In genomic region chr10:39023618-39024256, GRCm38 (mm10) we compare ENCODE assay signal across 23 mouse cellular contexts. TPM values are rescaled to one million over a fixed set of nuclear protein-coding genes. Genes with fewer than 3 reads are reported as not detected.
DNase-seq lines count a peak whose midpoint lies in the region; ATAC-seq and TF ChIP-seq lines count a peak whose summit lies in the region.
"Had no signal": no experiment of that assay in that cellular context is flagged by ENCODE, and none has a peak within 500 bp of the region (broad histone marks: within the 10 kb centered on the region; RNA-seq: fewer than 3 reads in every experiment).

No protein-coding gene starts in this region.

- H3K4me3 ChIP-seq in midbrain, embryonic 13.5 days (replicated peaks): no peak overlapping the region
- H3K4me3 ChIP-seq in midbrain, postnatal 0 days (ENCODE audit: low read depth, low read length): no peak overlapping the region
- no peak overlapping the region for H3K4me3 ChIP-seq in forebrain, embryonic 11.5 days (ENCODE audit: low read depth, low read length)
- H3K4me3 ChIP-seq: forebrain, embryonic 13.5 days; heart, embryonic 15.5 days; limb, embryonic 12.5 days; liver, embryonic 13.5 days; midbrain, embryonic 12.5 days had no signal

- 0 out of 2 replicates have a peak, but pooled peaks have one; percentile 37 for ATAC-seq in midbrain, embryonic 13.5 days
- ATAC-seq in midbrain, postnatal 0 days (ENCODE audit: low FRiP score): no peak
- peak; percentile 87 for ATAC-seq in activated CD4-positive, CD25-positive, alpha-beta regulatory T cell, adult 4 months
- peak; percentile 27 for ATAC-seq in megakaryocyte, adult 5-6 weeks (ENCODE audit: poor library complexity, severe bottlenecking)
- no peak for ATAC-seq in forebrain, embryonic 11.5 days (replicated peaks; ENCODE audit: low FRiP score)
- ATAC-seq: forebrain, embryonic 13.5 days had no signal

- 76% methylated on average over 5 of the region's 5 CpGs for WGBS in midbrain, embryonic 13.5 days
- WGBS in midbrain, postnatal 0 days: 71% methylated on average over 5 of the region's 5 CpGs
- 84% methylated on average over 5 of the region's 5 CpGs for WGBS in forebrain, embryonic 11.5 days

- H3K36me3 ChIP-seq in midbrain, embryonic 13.5 days: no peaks in the 10 kb centered on the region
- no peaks in the 10 kb centered on the region for H3K36me3 ChIP-seq in midbrain, postnatal 0 days (ENCODE audit: insufficient read depth, low read length)
- H3K36me3 ChIP-seq in forebrain, embryonic 11.5 days (ENCODE audit: control insufficient read depth, insufficient read depth, low read length): no peaks in the 10 kb centered on the region
- H3K36me3 ChIP-seq: liver, embryonic 13.5 days; midbrain, embryonic 12.5 days had no signal

- H3K9ac ChIP-seq in midbrain, embryonic 13.5 days (replicated peaks): no peak overlapping the region
- H3K9ac ChIP-seq in midbrain, postnatal 0 days (replicated peaks; ENCODE audit: low read length, poor library complexity, severe bottlenecking): no peak overlapping the region
- no peak overlapping the region for H3K9ac ChIP-seq in forebrain, embryonic 11.5 days (ENCODE audit: low read length)
- H3K9ac ChIP-seq: forebrain, embryonic 13.5 days; heart, embryonic 15.5 days; limb, embryonic 12.5 days; liver, embryonic 13.5 days; lung, embryonic 14.5 days; midbrain, embryonic 12.5 days had no signal

- no peak for TF ChIP-seq CTCF in midbrain, postnatal 0 days (IDR thresholded peaks at IDR 0.05)

- H3K27ac ChIP-seq in midbrain, embryonic 13.5 days: no peak overlapping the region
- no peak overlapping the region for H3K27ac ChIP-seq in midbrain, postnatal 0 days (ENCODE audit: low read depth, low read length)
- H3K27ac ChIP-seq in forebrain, embryonic 11.5 days (ENCODE audit: low read depth, low read length): no peak overlapping the region
- H3K27ac ChIP-seq: forebrain, embryonic 13.5 days; heart, embryonic 15.5 days; limb, embryonic 12.5 days; liver, embryonic 13.5 days; midbrain, embryonic 12.5 days had no signal

- H3K4me1 ChIP-seq in midbrain, embryonic 13.5 days (replicated peaks): peaks cover 10% of the 10 kb centered on the region
- H3K4me1 ChIP-seq in midbrain, postnatal 0 days (ENCODE audit: insufficient read depth, low read length): peaks cover 12% of the 10 kb centered on the region; the same call in 1 of the 2 replicates
- H3K4me1 ChIP-seq in forebrain, embryonic 11.5 days (replicated peaks; ENCODE audit: control insufficient read depth, insufficient read depth, low read length): no peaks in the 10 kb centered on the region
- H3K4me1 ChIP-seq: liver, embryonic 13.5 days had no signal

- H3K4me2 ChIP-seq in midbrain, embryonic 13.5 days (replicated peaks): no peak overlapping the region
- H3K4me2 ChIP-seq in midbrain, postnatal 0 days (ENCODE audit: low read depth, low read length, poor library complexity, severe bottlenecking): no peak overlapping the region
- H3K4me2 ChIP-seq in forebrain, embryonic 11.5 days (ENCODE audit: low read depth, low read length, severe bottlenecking): no peak overlapping the region
- H3K4me2 ChIP-seq: forebrain, embryonic 13.5 days; heart, embryonic 15.5 days; limb, embryonic 12.5 days; liver, embryonic 13.5 days; lung, embryonic 14.5 days; midbrain, embryonic 12.5 days had no signal

- H3K27me3 ChIP-seq in midbrain, embryonic 13.5 days: no peaks in the 10 kb centered on the region
- H3K27me3 ChIP-seq in midbrain, postnatal 0 days (ENCODE audit: insufficient read depth, low read length): no peaks in the 10 kb centered on the region
- H3K27me3 ChIP-seq in forebrain, embryonic 11.5 days (ENCODE audit: control insufficient read depth, insufficient read depth, low read length): no peaks in the 10 kb centered on the region
- H3K27me3 ChIP-seq: forebrain, embryonic 13.5 days; heart, embryonic 15.5 days; limb, embryonic 12.5 days; liver, embryonic 13.5 days; midbrain, embryonic 12.5 days had no signal

- H3K9me3 ChIP-seq in midbrain, embryonic 13.5 days: no peaks in the 10 kb centered on the region
- no peaks in the 10 kb centered on the region for H3K9me3 ChIP-seq in midbrain, postnatal 0 days (ENCODE audit: low read length)
- H3K9me3 ChIP-seq in forebrain, embryonic 11.5 days (ENCODE audit: control insufficient read depth, low read length): no peaks in the 10 kb centered on the region
- H3K9me3 ChIP-seq: forebrain, embryonic 13.5 days; heart, embryonic 15.5 days; limb, embryonic 12.5 days; liver, embryonic 13.5 days; midbrain, embryonic 12.5 days had no signal

- no peak for DNase-seq in midbrain, postnatal 0 days (ENCODE audit: low spot score)
- DNase-seq in thymus, postnatal 25 days: peak; percentile 54
- DNase-seq in forebrain, embryonic 11.5 days (ENCODE audit: low spot score): no peak
- DNase-seq in right cerebral cortex, adult 18-20 months: no peak
- no peak for DNase-seq in left cerebral cortex, adult 18-20 months (ENCODE audit: low spot score in 2 of 2)
- DNase-seq: adrenal gland, postnatal 14 days; B cell, adult 2 months; cerebellum, adult 11 months; cerebellum, postnatal 10 days; heart, postnatal 4 days; kidney, adult 8-10 months; kidney, postnatal 36 days; liver, embryonic 13.5 days; lung, embryonic 14.5 days; lung, postnatal 36 days; retina, postnatal 1 day had no signal

RNA-seq across cellular contexts. Expression of gene Lama4, which starts 58.4 kb away (rescaled TPM):
- 15.0 and 15.7 TPM in 2 replicates for polyA plus RNA-seq in midbrain, embryonic 13.5 days (2015; fragmentation: Nextera tagmentation; extraction: Ambion mirVana)
- total RNA-seq in midbrain, postnatal 0 days (2014; rRNA removed): 20.2 and 27.8 TPM in 2 replicates
- polyA plus RNA-seq in midbrain, postnatal 0 days (2015; fragmentation: Nextera tagmentation; extraction: Ambion mirVana): 9.8 and 12.6 TPM in 2 replicates
- under 1 TPM in 1 of 2 experiments, not detected in 1; 0.20 TPM for polyA plus RNA-seq in activated CD4-positive, CD25-positive, alpha-beta regulatory T cell, adult 4 months (2017; shearing (Covaris generic))
- total RNA-seq in megakaryocyte, adult 5-6 weeks (2015): 0.09 TPM in 1 of 2 replicates, not detected in the other
- 0.04 TPM in 2 replicates for total RNA-seq in megakaryocyte, adult 5-6 weeks (2017)
- polyA plus RNA-seq in forebrain, embryonic 11.5 days (2014; fragmentation: Nextera tagmentation; extraction: Ambion mirVana): 13.9 and 16.5 TPM in 2 replicates
- total RNA-seq in left cerebral cortex, adult 18-20 months (2021): 1 to 10 TPM; 8.6 to 9.5 TPM

Comparison
In these comparisons a context has a peak if more than half of its experiments do, and no peak if none do; other contexts are left out.
1. ATAC-seq: peak in midbrain, embryonic 13.5 days (single experiment), activated CD4-positive, CD25-positive, alpha-beta regulatory T cell, adult 4 months (single experiment) and megakaryocyte, adult 5-6 weeks (single experiment); none in midbrain, postnatal 0 days (single experiment) and forebrain, embryonic 11.5 days (single experiment).